Mouse (Mus musculus) v-Abl transformed pro-B cells (cell line): ENCODE results near the gene Bnip2.

Source experiments
- in situ Hi-C, 2 experiments: fragments of 400-800 bp; cut with MboI; formaldehyde crosslinking; loops; one replicate each; pipeline ENCODE4 v1.15.1; 2025; ENCODE audit not compliant: unreplicated experiment in 2 of 2

The Bnip2 gene

GRCm38 (mm10) chr9:70042935-70043334, 53.7 kb downstream of the Bnip2 start:
- in situ Hi-C loops, result no loop called here

- in situ Hi-C loops, result no loop called here
These were observed 55.6 kb downstream of the Bnip2 start for GRCm38 (mm10) chr9:70044865-70045264.

GRCm38 (mm10) chr9:70046255-70046654, 57.0 kb downstream of the Bnip2 start:
- in situ Hi-C loops, result no loop called here

- in situ Hi-C loops, result no loop called here
These were observed 58.6 kb downstream of the Bnip2 start for GRCm38 (mm10) chr9:70047839-70048238.

DNA sequence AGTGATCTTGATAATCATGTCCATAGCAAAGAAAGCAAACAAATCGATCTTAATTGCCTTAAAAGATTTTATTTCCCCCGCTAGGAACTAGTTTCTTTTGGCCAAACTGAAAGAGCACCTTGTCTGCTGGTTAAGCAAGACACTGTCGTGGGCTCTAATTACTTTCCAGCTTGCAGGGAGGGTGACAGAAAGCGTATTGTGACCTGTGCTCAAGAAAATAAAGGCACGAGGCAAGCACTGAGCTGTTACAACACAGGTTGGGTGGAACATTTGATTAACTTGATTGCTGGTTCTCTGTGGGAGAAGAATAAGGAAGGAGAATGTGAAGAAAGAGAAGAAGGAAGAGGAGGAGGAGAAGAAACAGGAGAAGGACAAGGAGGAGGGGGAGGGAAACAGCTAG, 59.0 kb downstream of the Bnip2 start:
- in situ Hi-C loops, result no loop called here

GRCm38 (mm10) chr9:70048751-70049415, 59.6 kb downstream of the Bnip2 start:
- in situ Hi-C loops, result no loop called here

GRCm38 (mm10) chr9:70049416-70049783, 60.1 kb downstream of the Bnip2 start:
- in situ Hi-C loops, result no loop called here

DNA sequence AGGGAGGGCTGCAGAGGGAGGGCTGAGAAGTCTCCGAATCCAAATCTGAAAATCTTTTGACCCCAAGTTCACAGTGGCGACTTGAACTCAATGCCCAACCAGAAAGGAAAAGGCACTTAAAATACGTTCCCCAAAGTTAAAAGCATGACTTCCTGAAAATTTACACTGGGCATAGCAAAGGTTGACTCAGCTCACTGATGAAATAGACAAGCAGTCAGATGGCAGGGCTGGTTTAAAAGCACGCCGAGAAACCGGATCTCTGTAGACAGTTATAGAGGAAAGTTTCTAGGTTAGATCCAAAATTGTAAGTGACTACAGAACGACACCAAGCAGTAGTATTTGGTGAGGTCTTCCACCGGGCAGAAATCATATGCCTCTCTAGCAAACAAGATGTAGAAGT, 60.6 kb downstream of the Bnip2 start:
- in situ Hi-C loops, result no loop called here

DNA sequence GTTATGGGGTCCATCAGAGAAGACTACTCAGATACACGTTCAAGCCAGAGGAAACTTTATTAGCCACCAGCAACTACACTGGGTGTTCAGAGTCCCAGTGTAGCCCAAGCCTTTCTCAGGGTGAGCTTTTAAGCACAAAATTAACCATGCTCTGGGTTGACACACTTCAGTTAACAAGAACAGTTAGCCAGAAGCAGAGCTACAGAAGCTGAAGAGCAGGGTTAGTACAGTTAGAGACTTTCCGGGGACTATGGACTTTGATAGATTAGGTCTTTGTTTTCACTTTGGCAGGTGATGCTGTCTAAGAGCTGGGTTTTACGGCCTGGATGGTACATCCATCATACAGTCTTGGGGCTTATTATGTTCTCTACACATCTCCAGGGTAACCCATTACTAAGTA, 63.5 kb downstream of the Bnip2 start:
- in situ Hi-C loops, result no loop called here

- in situ Hi-C loops, result no loop called here
These were observed 64.1 kb downstream of the Bnip2 start for GRCm38 (mm10) chr9:70053411-70053810.
